Mouse (Mus musculus) heart, postnatal 0 days (tissue): ENCODE data around the gene Mylip. TPM values are rescaled to one million over a fixed set of nuclear protein-coding genes. Genes with fewer than 3 reads are reported as not detected.
A peak's percentile ranks its signal among the peaks of the same experiment; 100 is the strongest.

Source experiments
- ATAC-seq: fragments of 200-750 bp; cut with Nextera tagmentation; 2 replicates; pipeline ENCODE4 v1.8.0; 2017; ENCODE audit warnings: low read depth, moderate number of reproducible peaks, moderate library complexity; ENCODE audit not compliant: insufficient read depth
- DNase-seq: peaks from one replicate; pipeline ENCODE4 v3.0.0-alpha.2; 2016; ENCODE audit warnings: low spot score
- H3K27ac ChIP-seq: fragments of 300-500 bp; sonication (generic); 2 replicates; pipeline ENCODE4 v1.5.1; 2014; ENCODE audit warnings: low read depth, mild to moderate bottlenecking
- H3K27me3 ChIP-seq: fragments of 300-500 bp; sonication (generic); 2 replicates; pipeline ENCODE4 v1.6.1; 2014; ENCODE audit warnings: low read length, mixed read lengths; ENCODE audit not compliant: control insufficient read depth, insufficient read depth
- H3K36me3 ChIP-seq: fragments of 300-500 bp; sonication (generic); replicated peaks from 2 replicates; pipeline ENCODE4 v1.6.1; 2014; ENCODE audit warnings: low read length, mixed read lengths; ENCODE audit not compliant: control insufficient read depth, insufficient read depth
- H3K4me1 ChIP-seq: fragments of 300-500 bp; sonication (generic); 2 replicates; pipeline ENCODE4 v1.6.1; 2014; ENCODE audit warnings: antibody characterized with exemption; ENCODE audit not compliant: control insufficient read depth, insufficient read depth
- H3K4me2 ChIP-seq: fragments of 300-500 bp; sonication (generic); 2 replicates; pipeline ENCODE4 v1.6.1; 2014; ENCODE audit warnings: low read depth, mild to moderate bottlenecking, low read length, moderate library complexity
- H3K4me3 ChIP-seq: fragments of 300-500 bp; sonication (generic); 2 replicates; pipeline ENCODE4 v1.5.1; 2014; ENCODE audit warnings: low read depth, low read length
- H3K9ac ChIP-seq: fragments of 300-500 bp; sonication (generic); replicated peaks from 2 replicates; pipeline ENCODE4 v1.6.1; 2014; ENCODE audit warnings: low read depth, low read length, mixed read lengths
- H3K9me3 ChIP-seq: fragments of 300-500 bp; sonication (generic); replicated peaks from 2 replicates; pipeline ENCODE4 v1.6.1; 2016; ENCODE audit warnings: low read length; ENCODE audit not compliant: control insufficient read depth
- CTCF ChIP-seq: IDR thresholded peaks from 2 replicates; pipeline ENCODE4 v1.5.1; 2016; ENCODE audit warnings: antibody characterized with exemption, control low read depth, low read depth
- EP300 ChIP-seq: IDR thresholded peaks from 2 replicates; pipeline ENCODE4 v1.6.1; 2016; ENCODE audit warnings: antibody characterized with exemption, low read depth
- WGBS: fragments of 180-500 bp; shearing (Covaris S2); extraction: QIAGEN DNeasy Blood & Tissue Kit; methylation state at CpG from one replicate; pipeline ENCODE4 v1.1.7; 2014; 5-methylcytosine and 5-hydroxymethylcytosine counted together
- polyA plus RNA-seq: library from polyadenylated mRNA; unstranded; fragments of >200 nt; fragmentation: Nextera tagmentation; extraction: Ambion mirVana; gene quantifications from 2 replicates; pipeline ENCODE4 v1.2.1, GENCODE M21; 2015
- total RNA-seq: library from RNA; depleted of rRNA; stranded (reverse); fragments of >200 nt; gene quantifications from 2 replicates; pipeline ENCODE4 v1.2.3, GENCODE M21; 2014; ENCODE audit warnings: low replicate concordance

The Mylip gene
- total and polyA plus RNA-seq, 2 experiments from 2014 or later: 7.1 to 30.1 TPM

DNA sequence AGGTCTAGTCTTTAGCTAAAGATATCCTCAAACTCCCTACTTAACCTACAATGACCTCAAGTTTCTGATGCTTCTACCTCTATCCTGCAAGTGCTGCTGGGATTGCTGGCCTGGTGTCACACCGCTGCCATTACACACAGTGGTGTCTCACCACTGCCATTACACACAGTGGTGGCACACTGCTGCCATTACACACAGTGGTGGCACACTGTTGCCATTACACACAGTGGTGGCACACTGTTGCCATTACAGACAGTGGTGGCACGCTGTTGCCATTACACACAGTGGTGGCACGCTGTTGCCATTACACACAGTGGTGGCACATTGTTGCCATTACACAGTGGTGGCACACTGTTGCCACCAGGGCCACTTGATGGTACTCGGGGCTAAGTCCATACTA, 2.3 kb upstream of the Mylip start:
- Histone ChIP-seq H3K4me1 (peaks cover 23% of the 10 kb centered on the region), H3K9me3 (no peaks in the 10 kb centered on the region), H3K27ac (no peak overlapping the region), H3K36me3 (no peaks in the 10 kb centered on the region), H3K27me3 (no peaks in the 10 kb centered on the region), H3K4me2 (no peak overlapping the region), H3K4me3 (no peak overlapping the region), H3K9ac (no peak overlapping the region)
- no peak for TF ChIP-seq CTCF
- no peak for ATAC-seq
- DNase-seq: no peak
- WGBS: 96% methylated on average over 4 of the region's 4 CpGs

DNA sequence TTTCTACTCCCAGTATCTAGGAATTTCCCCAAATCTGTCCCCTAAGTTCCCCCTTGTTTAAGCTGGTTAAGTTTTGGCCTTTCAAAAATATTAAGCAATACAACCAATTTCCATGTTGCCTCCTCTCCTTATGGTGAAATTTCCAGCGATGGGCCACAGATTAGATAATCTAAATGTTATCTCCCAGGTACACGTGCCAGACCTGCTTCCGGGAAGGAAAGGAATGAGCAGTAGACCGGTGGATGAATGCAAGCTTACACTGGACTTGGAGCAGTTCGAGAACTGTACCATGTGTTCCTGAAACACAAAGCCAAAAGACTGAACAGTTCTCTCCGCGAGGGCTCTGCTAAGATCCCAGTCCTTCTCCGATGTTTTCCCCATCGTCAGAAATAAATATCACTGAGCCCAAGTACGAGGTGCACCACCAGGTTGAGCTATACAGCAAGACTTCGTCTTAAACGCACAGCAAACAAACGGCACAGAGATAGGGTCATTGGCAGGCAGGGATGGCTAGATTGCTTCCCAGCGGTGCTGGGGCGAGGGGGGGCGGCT, 1.2 kb upstream of the Mylip start:
- Histone ChIP-seq H3K4me1 (peaks cover 23% of the 10 kb centered on the region), H3K9me3 (no peaks in the 10 kb centered on the region), H3K4me2 (no peak overlapping the region), H3K36me3 (0 out of 2 replicates have a peak, but pooled peaks cover 2% of the 10 kb centered on the region), H3K27ac (no peak overlapping the region), H3K4me3 (no peak overlapping the region), H3K9ac (no peak overlapping the region), H3K27me3 (no peaks in the 10 kb centered on the region)
- TF ChIP-seq EP300 (no peak), CTCF (no peak)
- ATAC-seq: no peak
- DNase-seq: no peak
- WGBS: 59% methylated on average over 16 of the region's 16 CpGs

DNA sequence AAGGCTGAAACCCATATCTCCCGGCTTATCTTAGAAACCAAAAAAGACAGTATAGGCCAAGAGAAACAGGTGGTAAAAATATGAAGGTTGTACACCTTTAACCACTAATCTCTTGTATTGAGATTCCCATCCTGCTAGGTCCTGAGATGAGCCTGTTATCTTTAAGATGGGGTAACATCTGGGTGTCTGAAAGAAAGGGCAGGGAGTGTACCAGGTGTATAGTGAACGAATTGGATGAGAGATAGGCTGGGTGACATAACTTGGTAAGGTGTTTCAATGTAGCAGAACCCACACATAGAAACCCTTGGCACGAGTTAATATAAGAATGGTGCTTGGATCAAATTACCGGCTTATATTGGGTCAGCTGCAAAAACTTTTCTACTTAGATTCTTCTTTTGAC, 653 bp upstream of the Mylip start:
- H3K36me3 ChIP-seq: 0 out of 2 replicates have a peak, but pooled peaks cover 2% of the 10 kb centered on the region
- H3K9me3 ChIP-seq: no peaks in the 10 kb centered on the region
- H3K4me3 ChIP-seq: peak overlapping the region; percentile 72
- DNase-seq (no peak), ATAC-seq (no peak)
- H3K9ac ChIP-seq: no peak overlapping the region; the same call in 1 of the 2 replicates
- H3K4me2 ChIP-seq: peak overlapping the region; percentile 98
- TF ChIP-seq CTCF: no peak
- TF ChIP-seq EP300: no peak
- H3K4me1 ChIP-seq: peaks cover 25% of the 10 kb centered on the region
- 30% methylated on average over 4 of the region's 4 CpGs for WGBS
- no peaks in the 10 kb centered on the region for H3K27me3 ChIP-seq
- no peak overlapping the region; the same call in 1 of the 2 replicates for H3K27ac ChIP-seq

- Histone ChIP-seq H3K9ac (peak overlapping the region; percentile 85), H3K4me3 (peak overlapping the region; percentile 72), H3K36me3 (0 out of 2 replicates have a peak, but pooled peaks cover 2% of the 10 kb centered on the region), H3K27me3 (no peaks in the 10 kb centered on the region), H3K9me3 (no peaks in the 10 kb centered on the region), H3K4me2 (peak overlapping the region; percentile 98), H3K27ac (peak overlapping the region; percentile 84), H3K4me1 (peaks cover 29% of the 10 kb centered on the region)
- no peak for TF ChIP-seq EP300
- no peak for TF ChIP-seq CTCF
- 2% methylated on average over 24 of the region's 25 CpGs for WGBS
- DNase-seq: no peak
- no peak for ATAC-seq
Measured at GRCm38 (mm10) chr13:45390312-45390961, 895 bp downstream of the Mylip start.

DNA sequence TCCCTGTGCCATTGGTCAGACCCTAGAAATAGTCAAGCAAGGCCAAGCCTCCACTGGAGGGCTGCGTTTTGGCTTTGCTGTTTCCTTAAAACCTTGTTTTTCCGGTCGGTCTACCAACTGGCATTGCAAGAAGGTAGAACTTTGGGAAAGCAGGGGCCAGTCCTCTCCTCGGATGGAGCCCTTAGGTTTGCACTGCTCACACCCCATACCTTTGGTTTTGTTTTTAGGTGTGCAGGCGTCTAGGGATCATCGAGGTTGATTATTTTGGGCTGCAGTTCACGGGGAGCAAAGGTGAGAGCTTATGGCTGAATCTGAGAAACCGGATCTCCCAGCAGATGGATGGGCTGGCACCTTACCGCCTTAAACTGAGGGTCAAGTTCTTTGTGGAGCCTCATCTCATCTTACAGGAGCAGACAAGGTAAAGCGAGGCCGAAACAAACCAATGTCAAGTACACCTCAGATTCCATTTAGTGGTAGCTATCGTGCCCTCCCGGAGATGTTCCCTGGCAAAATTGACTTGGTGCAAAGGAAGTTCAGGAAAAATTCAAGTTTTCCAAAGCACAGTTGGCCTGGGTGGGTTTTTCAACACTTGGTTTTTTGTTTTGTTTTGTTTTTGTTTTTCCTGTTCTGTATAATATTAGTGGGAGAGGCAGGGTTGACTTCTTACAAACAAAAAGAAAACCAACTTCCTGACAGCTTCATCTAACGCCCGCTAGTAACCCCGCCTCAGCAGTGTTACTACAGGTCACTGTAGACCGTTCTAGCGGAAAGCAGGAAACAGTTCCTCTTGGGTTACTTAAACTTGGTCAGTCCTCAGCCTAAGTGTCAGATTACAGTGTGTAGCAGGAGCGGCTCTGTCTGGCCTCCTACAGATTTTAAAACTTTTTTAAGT, 1.7 kb downstream of the Mylip start:
- peaks cover 29% of the 10 kb centered on the region for H3K4me1 ChIP-seq
- peak overlapping the region; percentile 98 for H3K4me2 ChIP-seq
- no peaks in the 10 kb centered on the region for H3K9me3 ChIP-seq
- H3K36me3 ChIP-seq: 0 out of 2 replicates have a peak, but pooled peaks cover 2% of the 10 kb centered on the region
- H3K27me3 ChIP-seq: no peaks in the 10 kb centered on the region
- H3K27ac ChIP-seq: peak overlapping the region; percentile 84
- TF ChIP-seq EP300: no peak
- TF ChIP-seq CTCF: no peak
- peak overlapping the region; percentile 85; the same call in 1 of the 2 replicates for H3K9ac ChIP-seq
- H3K4me3 ChIP-seq: peak overlapping the region; percentile 72
- DNase-seq (peak; percentile 90), ATAC-seq (peak; percentile 50)
- 29% methylated on average over 19 of the region's 19 CpGs for WGBS
